Mouse (Mus musculus) MEL (cell line): ENCODE results near the gene Sec22c. TPM values are rescaled to one million over a fixed set of nuclear protein-coding genes. Genes with fewer than 3 reads are reported as not detected.

Experiments used
- DNase-seq: peaks from one replicate; pipeline ENCODE4 v3.0.0; 2011; ENCODE audit warnings: low read depth, low spot score
- H3K27ac ChIP-seq: 2 replicates; pipeline ENCODE4 v1.5.1; 2012; ENCODE audit warnings: low read depth, mild to moderate bottlenecking, control low read depth, low read length, moderate library complexity; ENCODE audit not compliant: control insufficient read depth
- H3K27me3 ChIP-seq, 2 experiments: fragments of 150-350 bp in 1 of 2; sonication (generic) in 1 of 2; 2 replicates each; pipeline ENCODE4 v1.6.1; 2012; ENCODE audit warnings: low read length in 2 of 2, mild to moderate bottlenecking in 2 of 2, improper control_type of control experiment in 1 of 2, moderate library complexity in 1 of 2; ENCODE audit not compliant: insufficient read depth in 2 of 2, control insufficient read depth in 1 of 2
- H3K36me3 ChIP-seq, 2 experiments: 2 replicates each; pipeline ENCODE4 v1.6.1; 2012 to 2014; ENCODE audit warnings: low read length in 2 of 2, improper control_type of control experiment in 1 of 2, inconsistent platforms in 1 of 2, mild to moderate bottlenecking in 1 of 2; ENCODE audit not compliant: insufficient read depth in 2 of 2, control insufficient read depth in 1 of 2
- H3K4me1 ChIP-seq, 2 experiments: fragments of 150-350 bp in 1 of 2; sonication (generic) in 1 of 2; 2 replicates each; pipeline ENCODE4 v1.6.1; 2012; ENCODE audit warnings: low read length in 2 of 2, improper control_type of control experiment in 1 of 2, mild to moderate bottlenecking in 1 of 2; ENCODE audit not compliant: insufficient read depth in 2 of 2, control insufficient read depth in 1 of 2
- H3K4me3 ChIP-seq, 2 experiments: fragments of 150-350 bp in 1 of 2; sonication (generic) in 1 of 2; 2 replicates each; pipeline ENCODE4 v1.5.1; 2012; ENCODE audit warnings: low read depth in 2 of 2, low read length in 2 of 2, mild to moderate bottlenecking in 2 of 2, moderate library complexity in 2 of 2, control low read depth in 1 of 2, improper control_type of control experiment in 1 of 2; ENCODE audit not compliant: control insufficient read depth in 1 of 2, insufficient read depth in 1 of 2
- H3K79me2 ChIP-seq: 2 replicates; pipeline ENCODE4 v1.6.1; 2012; ENCODE audit warnings: mild to moderate bottlenecking, low read length, moderate library complexity; ENCODE audit not compliant: control insufficient read depth, poor library complexity, insufficient read depth
- H3K9ac ChIP-seq: 2 replicates; pipeline ENCODE4 v1.6.1; 2012; ENCODE audit warnings: low read depth, mild to moderate bottlenecking, control low read depth, low read length, moderate library complexity; ENCODE audit not compliant: control insufficient read depth, poor library complexity, severe bottlenecking
- H3K9me3 ChIP-seq: fragments of 150-350 bp; sonication (generic); replicated peaks from 2 replicates; pipeline ENCODE4 v1.6.1; 2012; ENCODE audit warnings: mild to moderate bottlenecking, low read length, improper control_type of control experiment, moderate library complexity; ENCODE audit not compliant: insufficient read depth
- CTCF ChIP-seq, 3 experiments: IDR thresholded peaks in 2 of 3; conservative IDR thresholded peaks in 1 of 3; 2 replicates each; pipeline ENCODE4 v1.5.1; 2011 to 2012; ENCODE audit warnings: low read length in 3 of 3, low read depth in 2 of 3, mild to moderate bottlenecking in 2 of 3, improper control_type of control experiment in 1 of 3, inconsistent platforms in 1 of 3, mixed read lengths in 1 of 3, moderate library complexity in 1 of 3; ENCODE audit not compliant: control insufficient read depth in 1 of 3, insufficient read depth in 1 of 3, poor library complexity in 1 of 3, severe bottlenecking in 1 of 3
- MAFK ChIP-seq: IDR thresholded peaks from 2 replicates; pipeline ENCODE4 v1.6.1; 2011; ENCODE audit warnings: low read depth, mild to moderate bottlenecking, low read length, improper control_type of control experiment, borderline replicate concordance
- MXI1 ChIP-seq: IDR thresholded peaks from 2 replicates; pipeline ENCODE4 v1.6.1; 2011; ENCODE audit warnings: mild to moderate bottlenecking, low read depth, low read length, improper control_type of control experiment
- RAD21 ChIP-seq: IDR thresholded peaks from 2 replicates; pipeline ENCODE4 v1.6.1; 2011; ENCODE audit warnings: mild to moderate bottlenecking, low read depth, low read length, improper control_type of control experiment
- RCOR1 ChIP-seq: IDR thresholded peaks from 2 replicates; pipeline ENCODE4 v1.6.1; 2012; ENCODE audit warnings: low read depth, mild to moderate bottlenecking, inconsistent platforms, low read length, improper control_type of control experiment
- SMC3 ChIP-seq: IDR thresholded peaks from 2 replicates; pipeline ENCODE4 v1.6.1; 2011; ENCODE audit warnings: low read depth, low read length, improper control_type of control experiment
- TBP ChIP-seq: IDR thresholded peaks from 2 replicates; pipeline ENCODE4 v1.8.0; 2011; ENCODE audit warnings: low read depth, low read length, improper control_type of control experiment
- USF1 ChIP-seq: IDR thresholded peaks from 2 replicates; pipeline ENCODE4 v1.6.1; 2014; ENCODE audit warnings: low read depth, mild to moderate bottlenecking, inconsistent platforms, low read length, improper control_type of control experiment, moderate library complexity
- ZC3H11A ChIP-seq: IDR thresholded peaks from 2 replicates; pipeline ENCODE4 v1.6.1; 2012; ENCODE audit warnings: low read depth, mild to moderate bottlenecking, inconsistent platforms, low read length, improper control_type of control experiment
- polyA plus RNA-seq, 2 experiments: library from polyadenylated mRNA; stranded (reverse) in 1 of 2; unstranded in 1 of 2; fragments of >175 nt in 1 of 2; fragments of >200 nt in 1 of 2; gene quantifications; 2 replicates each; pipeline versions ENCODE4 v1.2.1 to v1.2.4; 2012; ENCODE audit warnings: low replicate concordance in 2 of 2, low read depth in 1 of 2; ENCODE audit not compliant: insufficient read length in 2 of 2, insufficient read depth in 1 of 2, missing spikeins in 1 of 2
- total RNA-seq: library from RNA; depleted of rRNA; stranded (reverse); fragments of 300-350 nt; gene quantifications from 2 replicates; pipeline ENCODE4 v1.2.3, GENCODE M21; 2012

Gene Sec22c
- total and polyA plus RNA-seq, 3 experiments = 5.9 to 10.9 TPM; not detected in 1

GRCm38 (mm10) chr9:121641235-121641915 is 63.9 kb downstream of the Sec22c start:
- Histone ChIP-seq H3K36me3 (no peaks in the 10 kb centered on the region), H3K9me3 (no peaks in the 10 kb centered on the region), H3K27me3 (no peaks in the 10 kb centered on the region), H3K4me1 (no peaks in the 10 kb centered on the region), H3K4me3 (no peak overlapping the region), H3K9ac (no peak overlapping the region), H3K27ac (no peak overlapping the region), H3K79me2 (no peaks in the 10 kb centered on the region)
- DNase-seq = no peak
- TF ChIP-seq MAFK (no peak), MXI1 (no peak)

- Histone ChIP-seq H3K9me3 (no peaks in the 10 kb centered on the region), H3K4me3 (no peak overlapping the region), H3K27ac (no peak overlapping the region), H3K36me3 (no peaks in the 10 kb centered on the region), H3K79me2 (no peaks in the 10 kb centered on the region), H3K4me1 (no peaks in the 10 kb centered on the region), H3K9ac (no peak overlapping the region), H3K27me3 (no peaks in the 10 kb centered on the region)
- no peak for TF ChIP-seq SMC3
- no peak for TF ChIP-seq ZC3H11A
- no peak for DNase-seq
These were observed 65.5 kb downstream of the Sec22c start for GRCm38 (mm10) chr9:121639790-121640189.

- no peak overlapping the region for H3K9ac ChIP-seq
- H3K27me3 ChIP-seq = no peaks in the 10 kb centered on the region
- no peak for TF ChIP-seq RCOR1
- TF ChIP-seq CTCF (IDR thresholded peaks at IDR 0.05 in 2 of 3, conservative IDR thresholded peaks at IDR 0.05 in 1 of 3; ENCODE audit: control insufficient read depth in 1 of 3, insufficient read depth in 1 of 3, low read depth in 2 of 3, low read length in 3 of 3, poor library complexity in 1 of 3, severe bottlenecking in 1 of 3) = no peak
- no peak for TF ChIP-seq USF1
- TF ChIP-seq RAD21 = no peak
- TF ChIP-seq TBP = no peak
- no peaks in the 10 kb centered on the region for H3K4me1 ChIP-seq
- no peak overlapping the region for H3K4me3 ChIP-seq
- no peaks in the 10 kb centered on the region for H3K79me2 ChIP-seq
- DNase-seq = no peak
- H3K27ac ChIP-seq = no peak overlapping the region
- no peaks in the 10 kb centered on the region for H3K9me3 ChIP-seq
- H3K36me3 ChIP-seq = no peaks in the 10 kb centered on the region
These were observed 69.3 kb downstream of the Sec22c start for GRCm38 (mm10) chr9:121635835-121636576.
